Mouse (Mus musculus) cortical plate, adult 2 months (tissue): ENCODE data around the gene Otof.

Experiments used
- CTCF ChIP-seq: fragments of 200-500 bp; IDR thresholded peaks from 2 replicates; pipeline ENCODE4 v1.5.1; 2011; ENCODE audit warnings: mild to moderate bottlenecking, control low read depth, low read length; ENCODE audit not compliant: insufficient read depth; ENCODE audit errors: extremely low read depth
- POLR2A ChIP-seq: fragments of 200-500 bp; IDR thresholded peaks from 2 replicates; pipeline ENCODE4 v1.6.1; 2011; ENCODE audit warnings: mild to moderate bottlenecking, low read length, control low read depth; ENCODE audit not compliant: insufficient read depth; ENCODE audit errors: extremely low read depth

- TF ChIP-seq POLR2A (no peak), CTCF (no peak)
Measured at GRCm38 (mm10) chr5:30484591-30484990, 22.9 kb upstream of the Otof start.
